Mouse (Mus musculus) hindbrain, embryonic 16.5 days (tissue): ENCODE measurements around the gene Peli1. TPM values are rescaled to one million over a fixed set of nuclear protein-coding genes. Genes with fewer than 3 reads are reported as not detected.

Experiments used
- ATAC-seq: fragments of 200-750 bp; cut with Nextera tagmentation; 2 replicates; pipeline ENCODE4 v1.8.0; 2017; ENCODE audit warnings: moderate TSS enrichment, moderate library complexity
- H3K27ac ChIP-seq: fragments of 300-500 bp; sonication (generic); 2 replicates; pipeline ENCODE4 v1.5.1; 2014; ENCODE audit warnings: low read depth, mild to moderate bottlenecking, control low read depth, low read length, moderate library complexity
- H3K27me3 ChIP-seq: fragments of 300-500 bp; sonication (generic); replicated peaks from 2 replicates; pipeline ENCODE4 v1.6.1; 2014; ENCODE audit warnings: low read length; ENCODE audit not compliant: control insufficient read depth, insufficient read depth
- H3K36me3 ChIP-seq: fragments of 300-500 bp; sonication (generic); 2 replicates; pipeline ENCODE4 v1.6.1; 2014; ENCODE audit warnings: mild to moderate bottlenecking, low read length, moderate library complexity, mixed read lengths; ENCODE audit not compliant: control insufficient read depth, insufficient read depth
- H3K4me1 ChIP-seq: fragments of 300-500 bp; sonication (generic); 2 replicates; pipeline ENCODE4 v1.6.1; 2014; ENCODE audit warnings: low read depth, low read length; ENCODE audit not compliant: control insufficient read depth, insufficient read depth
- H3K4me2 ChIP-seq: fragments of 300-500 bp; sonication (generic); 2 replicates; pipeline ENCODE4 v1.6.1; 2014; ENCODE audit warnings: mild to moderate bottlenecking, low read length, control low read depth, moderate library complexity
- H3K4me3 ChIP-seq: fragments of 300-500 bp; sonication (generic); 2 replicates; pipeline ENCODE4 v1.5.1; 2014; ENCODE audit warnings: mild to moderate bottlenecking, low read length, control low read depth, moderate library complexity
- H3K9ac ChIP-seq: fragments of 300-500 bp; sonication (generic); 2 replicates; pipeline ENCODE4 v1.6.1; 2014; ENCODE audit warnings: low read depth, mild to moderate bottlenecking, control low read depth, low read length, moderate library complexity
- H3K9me3 ChIP-seq: fragments of 300-500 bp; sonication (generic); 2 replicates; pipeline ENCODE4 v1.6.1; 2014; ENCODE audit warnings: mild to moderate bottlenecking, low read length, moderate library complexity; ENCODE audit not compliant: control insufficient read depth
- WGBS: fragments of 180-500 bp; shearing (Covaris S2); extraction: QIAGEN DNeasy Blood & Tissue Kit; methylation state at CpG from one replicate; pipeline ENCODE4 v1.1.7; 2014; 5-methylcytosine and 5-hydroxymethylcytosine counted together
- polyA plus RNA-seq: library from polyadenylated mRNA; unstranded; fragments of >200 nt; fragmentation: Nextera tagmentation; extraction: Ambion mirVana; gene quantifications from 2 replicates; pipeline ENCODE4 v1.2.1, GENCODE M21; 2015

The Peli1 gene
- polyA plus RNA-seq, 1 experiment from 2014 or later = 51.8 TPM

- Histone ChIP-seq H3K27ac (no peak overlapping the region), H3K9me3 (no peaks in the 10 kb centered on the region), H3K9ac (no peak overlapping the region), H3K27me3 (no peaks in the 10 kb centered on the region), H3K4me3 (no peak overlapping the region), H3K36me3 (no peaks in the 10 kb centered on the region), H3K4me2 (no peak overlapping the region), H3K4me1 (no peaks in the 10 kb centered on the region)
- ATAC-seq = peak; percentile 40; the same call in 1 of the 2 replicates
- WGBS = 57% methylated on average over 7 of the region's 7 CpGs
These were observed 30.6 kb upstream of the Peli1 start for GRCm38 (mm10) chr11:21060386-21061074.

GRCm38 (mm10) chr11:21061075-21061403, 30.1 kb upstream of the Peli1 start:
- 68% methylated on average over 8 of the region's 8 CpGs for WGBS

GRCm38 (mm10) chr11:21061431-21061830, 29.7 kb upstream of the Peli1 start:
- no peak overlapping the region for H3K4me2 ChIP-seq
- no peaks in the 10 kb centered on the region for H3K4me1 ChIP-seq
- no peak overlapping the region for H3K4me3 ChIP-seq
- no peaks in the 10 kb centered on the region for H3K9me3 ChIP-seq
- H3K27ac ChIP-seq = no peak overlapping the region
- WGBS = 83% methylated on average over 8 of the region's 8 CpGs
- no peak for ATAC-seq
- no peak overlapping the region for H3K9ac ChIP-seq
- no peaks in the 10 kb centered on the region for H3K27me3 ChIP-seq
- H3K36me3 ChIP-seq = no peaks in the 10 kb centered on the region

More at GRCm38 (mm10) chr11:21061075-21061403, 30.1 kb upstream of the Peli1 start:
- Histone ChIP-seq H3K27me3 (no peaks in the 10 kb centered on the region), H3K27ac (no peak overlapping the region), H3K36me3 (no peaks in the 10 kb centered on the region), H3K4me1 (no peaks in the 10 kb centered on the region), H3K9ac (no peak overlapping the region), H3K4me2 (no peak overlapping the region), H3K4me3 (no peak overlapping the region), H3K9me3 (no peaks in the 10 kb centered on the region)
- ATAC-seq = no peak

- Histone ChIP-seq H3K9ac (no peak overlapping the region), H3K27ac (no peak overlapping the region), H3K4me3 (no peak overlapping the region), H3K4me2 (no peak overlapping the region), H3K9me3 (no peaks in the 10 kb centered on the region), H3K36me3 (no peaks in the 10 kb centered on the region), H3K4me1 (no peaks in the 10 kb centered on the region), H3K27me3 (no peaks in the 10 kb centered on the region)
- ATAC-seq = no peak
- 89% methylated on average over 2 of the region's 2 CpGs for WGBS
These were observed 29.0 kb upstream of the Peli1 start for GRCm38 (mm10) chr11:21062071-21062470.

GRCm38 (mm10) chr11:21063271-21063670, 27.8 kb upstream of the Peli1 start:
- 93% methylated on average over 3 of the region's 3 CpGs for WGBS
- Histone ChIP-seq H3K4me2 (no peak overlapping the region), H3K4me1 (no peaks in the 10 kb centered on the region), H3K4me3 (no peak overlapping the region), H3K27me3 (no peaks in the 10 kb centered on the region), H3K9me3 (no peaks in the 10 kb centered on the region), H3K9ac (no peak overlapping the region), H3K36me3 (no peaks in the 10 kb centered on the region), H3K27ac (no peak overlapping the region)
- ATAC-seq = no peak

- ATAC-seq = no peak
- Histone ChIP-seq H3K4me1 (no peaks in the 10 kb centered on the region), H3K9me3 (no peaks in the 10 kb centered on the region), H3K4me2 (no peak overlapping the region), H3K9ac (no peak overlapping the region), H3K27ac (no peak overlapping the region), H3K36me3 (no peaks in the 10 kb centered on the region), H3K27me3 (no peaks in the 10 kb centered on the region), H3K4me3 (no peak overlapping the region)
- WGBS = 83% methylated on average over 2 of the region's 2 CpGs
These were observed 11.7 kb upstream of the Peli1 start for GRCm38 (mm10) chr11:21079400-21079799.

GRCm38 (mm10) chr11:21079851-21080362, 11.2 kb upstream of the Peli1 start:
- H3K27ac ChIP-seq = no peak overlapping the region
- H3K4me1 ChIP-seq = no peaks in the 10 kb centered on the region
- ATAC-seq = no peak
- no peaks in the 10 kb centered on the region for H3K36me3 ChIP-seq
- H3K9ac ChIP-seq = no peak overlapping the region
- H3K9me3 ChIP-seq = no peaks in the 10 kb centered on the region
- WGBS = 65% methylated on average over 3 of the region's 3 CpGs
- H3K4me3 ChIP-seq = no peak overlapping the region
- H3K4me2 ChIP-seq = no peak overlapping the region
- no peaks in the 10 kb centered on the region for H3K27me3 ChIP-seq

GRCm38 (mm10) chr11:21081169-21081568, 9.9 kb upstream of the Peli1 start:
- no peaks in the 10 kb centered on the region for H3K4me1 ChIP-seq
- H3K9me3 ChIP-seq = no peaks in the 10 kb centered on the region
- no peak for ATAC-seq
- WGBS = 92% methylated on average over 3 of the region's 3 CpGs
- no peaks in the 10 kb centered on the region for H3K36me3 ChIP-seq
- no peak overlapping the region for H3K9ac ChIP-seq
- no peak overlapping the region for H3K4me2 ChIP-seq
- H3K27me3 ChIP-seq = no peaks in the 10 kb centered on the region
- no peak overlapping the region for H3K27ac ChIP-seq
- H3K4me3 ChIP-seq = no peak overlapping the region

- Histone ChIP-seq H3K27me3 (no peaks in the 10 kb centered on the region), H3K27ac (no peak overlapping the region), H3K9me3 (no peaks in the 10 kb centered on the region), H3K4me3 (no peak overlapping the region), H3K9ac (no peak overlapping the region), H3K36me3 (no peaks in the 10 kb centered on the region), H3K4me1 (no peaks in the 10 kb centered on the region), H3K4me2 (no peak overlapping the region)
- WGBS = 49% methylated on average over 2 of the region's 2 CpGs
- ATAC-seq = no peak
These were observed 8.4 kb upstream of the Peli1 start for GRCm38 (mm10) chr11:21082711-21083110.
